Mouse (Mus musculus) bone marrow, adult 2 months (tissue): ENCODE data around the gene Clcnka. TPM values are rescaled to one million over a fixed set of nuclear protein-coding genes. Genes with fewer than 3 reads are reported as not detected.

ENCODE experiments used
- H3K27ac ChIP-seq: fragments of 200-500 bp; 2 replicates; pipeline ENCODE4 v1.5.1; 2012; ENCODE audit warnings: low read depth, mild to moderate bottlenecking, control low read depth, inconsistent platforms, low read length; ENCODE audit not compliant: control insufficient read depth, poor library complexity, insufficient read depth
- H3K4me1 ChIP-seq: fragments of 200-500 bp; 2 replicates; pipeline ENCODE4 v1.6.1; 2011; ENCODE audit warnings: low read length; ENCODE audit not compliant: control insufficient read depth, insufficient read depth
- H3K4me3 ChIP-seq: fragments of 200-500 bp; replicated peaks from 2 replicates; pipeline ENCODE3; 2011; ENCODE audit warnings: mild to moderate bottlenecking, low read depth, low read length, control low read depth; ENCODE audit not compliant: control insufficient read depth
- CTCF ChIP-seq: fragments of 200-500 bp; IDR thresholded peaks from 2 replicates; pipeline ENCODE4 v1.5.1; 2011; ENCODE audit warnings: low read length, control low read depth; ENCODE audit not compliant: control insufficient read depth, insufficient read depth
- POLR2A ChIP-seq: fragments of 200-500 bp; IDR thresholded peaks from 2 replicates; pipeline ENCODE4 v1.6.1; 2011; ENCODE audit warnings: low read depth, mild to moderate bottlenecking, control low read depth, low read length, borderline replicate concordance; ENCODE audit not compliant: control insufficient read depth
- WGBS: fragments of 180-500 bp; shearing (Covaris S2); methylation state at CpG from one replicate; pipeline ENCODE4 v1.1.7; 2018; 5-methylcytosine and 5-hydroxymethylcytosine counted together
- polyA plus RNA-seq: library from polyadenylated mRNA; stranded (reverse); fragments of >200 nt; gene quantifications from 2 replicates; pipeline ENCODE4 v1.2.4, GENCODE M21; 2011; ENCODE audit warnings: low replicate concordance; ENCODE audit not compliant: missing spikeins, insufficient read depth, insufficient read length

Gene Clcnka
- polyA plus RNA-seq, 1 experiment: not detected

- H3K27ac ChIP-seq: no peak overlapping the region
- no peaks in the 10 kb centered on the region for H3K4me1 ChIP-seq
- TF ChIP-seq POLR2A (no peak), CTCF (no peak)
- H3K4me3 ChIP-seq: no peak overlapping the region
- 86% methylated on average over 15 of the region's 15 CpGs for WGBS
These were observed 1.6 kb upstream of the Clcnka start for GRCm38 (mm10) chr4:141400171-141400570.

GRCm38 (mm10) chr4:141397861-141398260 is 663 bp downstream of the Clcnka start:
- no peaks in the 10 kb centered on the region for H3K4me1 ChIP-seq
- 83% methylated on average over 12 of the region's 12 CpGs for WGBS
- TF ChIP-seq CTCF (no peak), POLR2A (no peak)
- H3K27ac ChIP-seq: no peak overlapping the region
- no peak overlapping the region for H3K4me3 ChIP-seq

GRCm38 (mm10) chr4:141394751-141395150 is 3.8 kb downstream of the Clcnka start:
- Histone ChIP-seq H3K4me3 (no peak overlapping the region), H3K27ac (no peak overlapping the region), H3K4me1 (no peaks in the 10 kb centered on the region)
- TF ChIP-seq POLR2A (no peak), CTCF (no peak)
- 43% methylated on average over 16 of the region's 16 CpGs for WGBS

- no peaks in the 10 kb centered on the region for H3K4me1 ChIP-seq
- TF ChIP-seq POLR2A (no peak), CTCF (no peak)
- H3K27ac ChIP-seq: no peak overlapping the region
- 79% methylated on average over 12 of the region's 12 CpGs for WGBS
- H3K4me3 ChIP-seq: no peak overlapping the region
These were observed 7.2 kb downstream of the Clcnka start for GRCm38 (mm10) chr4:141391293-141391692.

GRCm38 (mm10) chr4:141389366-141390150 is 9.0 kb downstream of the Clcnka start:
- no peak overlapping the region for H3K4me3 ChIP-seq
- no peak overlapping the region for H3K27ac ChIP-seq
- TF ChIP-seq CTCF: no peak
- TF ChIP-seq POLR2A: no peak
- H3K4me1 ChIP-seq: no peaks in the 10 kb centered on the region
- 82% methylated on average over 18 of the region's 18 CpGs for WGBS

GRCm38 (mm10) chr4:141387933-141388332 is 10.6 kb downstream of the Clcnka start:
- 66% methylated on average over 5 of the region's 5 CpGs for WGBS
- Histone ChIP-seq H3K4me3 (no peak overlapping the region), H3K27ac (no peak overlapping the region), H3K4me1 (no peaks in the 10 kb centered on the region)
- TF ChIP-seq CTCF (no peak), POLR2A (no peak)

GRCm38 (mm10) chr4:141387093-141387784 is 11.3 kb downstream of the Clcnka start:
- Histone ChIP-seq H3K4me1 (no peaks in the 10 kb centered on the region), H3K4me3 (no peak overlapping the region), H3K27ac (no peak overlapping the region)
- TF ChIP-seq CTCF (peak; percentile 81), POLR2A (no peak)
- WGBS: 18% methylated on average over 5 of the region's 5 CpGs

- H3K4me1 ChIP-seq: no peaks in the 10 kb centered on the region
- no peak for TF ChIP-seq CTCF
- TF ChIP-seq POLR2A: no peak
- 72% methylated on average over 7 of the region's 7 CpGs for WGBS
- H3K4me3 ChIP-seq: no peak overlapping the region
- H3K27ac ChIP-seq: no peak overlapping the region
These were observed 12.4 kb downstream of the Clcnka start for GRCm38 (mm10) chr4:141386150-141386549.
